Mouse (Mus musculus): ENCODE data around the gene Lyg1.

- TF ChIP-seq CTCF (IDR thresholded peaks at IDR 0.05; ENCODE audit: extremely low read depth, insufficient read depth, insufficient read length, insufficient replicate concordance), result no peak
- TF ChIP-seq POLR2A (IDR thresholded peaks at IDR 0.05; ENCODE audit: low read depth, low read length), result no peak
Observed at GRCm38 (mm10) chr1:37971520-37971919, 14.0 kb upstream of the Lyg1 start.
